Mouse (Mus musculus) liver, embryonic 14.5 days (tissue): ENCODE measurements at regions not wholly inside any gene's neighbourhood (a gene's known extent, or its start where the extent isn't known, plus 50 kb on each side); places are given as distances from the start of the nearest gene placed in this dataset.

Experiments used
- CTCF ChIP-seq: IDR thresholded peaks from 2 replicates; pipeline ENCODE4 v1.5.1; 2016; ENCODE audit warnings: antibody characterized with exemption, low read depth, control low read depth
- EP300 ChIP-seq: IDR thresholded peaks from 2 replicates; pipeline ENCODE4 v1.6.1; 2016; ENCODE audit warnings: antibody characterized with exemption, low read depth

DNA sequence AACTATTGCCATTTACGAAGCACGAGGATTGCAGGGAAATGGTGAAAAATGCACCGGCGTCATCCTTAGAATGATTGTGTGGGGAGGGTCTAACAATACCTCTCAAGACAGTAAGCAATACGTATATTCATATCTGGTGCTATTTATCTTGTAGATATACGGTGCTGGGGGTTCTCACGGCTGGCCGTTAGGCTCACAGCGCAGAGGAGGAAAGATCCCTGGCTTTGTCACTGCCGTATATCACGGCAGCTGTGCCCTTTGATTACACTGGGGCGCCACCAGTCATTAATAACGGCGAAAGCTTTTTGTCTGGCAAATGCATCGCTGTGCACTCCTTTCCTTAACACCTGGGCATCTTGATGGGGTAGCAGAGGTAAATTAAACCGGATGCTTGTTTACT lies 264.8 kb downstream of the Mtx2 start:
- no peak for TF ChIP-seq CTCF
- no peak for TF ChIP-seq EP300
